Mouse (Mus musculus) testis, adult 2 months (tissue): ENCODE measurements around the gene Abcf3. TPM values are rescaled to one million over a fixed set of nuclear protein-coding genes. Genes with fewer than 3 reads are reported as not detected.

Experiments used
- H3K27ac ChIP-seq: fragments of 200-500 bp; 2 replicates; pipeline ENCODE4 v1.5.1; 2012; ENCODE audit warnings: low read depth, low read length; ENCODE audit not compliant: control insufficient read depth, insufficient read depth
- H3K27me3 ChIP-seq: fragments of 200-500 bp; 2 replicates; pipeline ENCODE4 v1.6.1; 2012; ENCODE audit warnings: mild to moderate bottlenecking, low read length, moderate library complexity; ENCODE audit not compliant: control insufficient read depth, insufficient read depth
- H3K36me3 ChIP-seq: fragments of 200-500 bp; 2 replicates; pipeline ENCODE4 v1.6.1; 2012; ENCODE audit warnings: mild to moderate bottlenecking, low read length; ENCODE audit not compliant: control insufficient read depth, insufficient read depth
- H3K4me1 ChIP-seq: fragments of 200-500 bp; 2 replicates; pipeline ENCODE4 v1.6.1; 2012; ENCODE audit warnings: low read length; ENCODE audit not compliant: control insufficient read depth, insufficient read depth
- H3K4me3 ChIP-seq: fragments of 200-500 bp; 2 replicates; pipeline ENCODE4 v1.5.1; 2012; ENCODE audit warnings: low read depth, mild to moderate bottlenecking, low read length, moderate library complexity, mixed read lengths; ENCODE audit not compliant: control insufficient read depth
- CTCF ChIP-seq: fragments of 200-500 bp; IDR thresholded peaks from 2 replicates; pipeline ENCODE4 v1.5.1; 2012; ENCODE audit warnings: low read depth, mild to moderate bottlenecking, inconsistent platforms, low read length, moderate library complexity; ENCODE audit not compliant: control insufficient read depth, insufficient read depth, insufficient replicate concordance
- POLR2A ChIP-seq: fragments of 200-500 bp; IDR thresholded peaks from 2 replicates; pipeline ENCODE4 v1.6.1; 2012; ENCODE audit warnings: low read depth, mild to moderate bottlenecking, inconsistent platforms, low read length, moderate library complexity; ENCODE audit not compliant: control insufficient read depth
- polyA plus RNA-seq: library from polyadenylated mRNA; depleted of rRNA; stranded (reverse); fragments of >200 nt; gene quantifications from 2 replicates; pipeline ENCODE4 v1.2.3, GENCODE M21; 2012

Abcf3 gene
- polyA plus RNA-seq, 1 experiment, result 83.0 TPM

DNA sequence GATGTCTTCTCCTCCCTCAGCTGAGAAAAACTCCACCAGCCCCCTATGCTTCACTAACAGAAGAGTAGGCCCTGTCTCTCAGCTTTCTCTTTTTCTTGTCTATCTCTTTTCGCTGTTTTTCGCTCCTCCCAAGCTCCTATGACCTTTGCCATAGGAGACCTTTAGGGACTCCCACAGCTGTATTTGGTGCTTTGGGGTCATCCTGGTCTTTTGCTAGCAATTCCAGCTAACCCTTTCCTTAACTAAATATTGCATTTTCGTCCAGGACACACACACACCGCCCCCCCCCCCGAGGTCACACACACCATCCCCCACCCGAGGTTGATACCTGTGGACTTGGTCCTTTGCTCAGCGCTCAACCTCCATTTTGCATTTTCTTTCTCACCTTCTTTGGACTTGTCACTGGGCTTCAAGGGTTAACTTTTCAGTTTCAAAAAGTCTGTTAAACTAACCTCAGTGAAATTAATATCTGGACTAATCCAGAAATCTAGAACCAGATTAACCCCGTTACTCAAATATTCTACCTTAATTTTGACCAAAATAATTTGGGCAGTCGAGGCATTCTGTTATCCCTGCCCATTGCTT lies 12.2 kb upstream of the Abcf3 start:
- no peaks in the 10 kb centered on the region for H3K27me3 ChIP-seq
- peak overlapping the region; percentile 98 for H3K4me3 ChIP-seq
- TF ChIP-seq POLR2A (no peak), CTCF (no peak)
- peak overlapping the region; percentile 96 for H3K27ac ChIP-seq
- no peaks in the 10 kb centered on the region for H3K36me3 ChIP-seq
- peaks cover 3% of the 10 kb centered on the region; the same call in 1 of the 2 replicates for H3K4me1 ChIP-seq

DNA sequence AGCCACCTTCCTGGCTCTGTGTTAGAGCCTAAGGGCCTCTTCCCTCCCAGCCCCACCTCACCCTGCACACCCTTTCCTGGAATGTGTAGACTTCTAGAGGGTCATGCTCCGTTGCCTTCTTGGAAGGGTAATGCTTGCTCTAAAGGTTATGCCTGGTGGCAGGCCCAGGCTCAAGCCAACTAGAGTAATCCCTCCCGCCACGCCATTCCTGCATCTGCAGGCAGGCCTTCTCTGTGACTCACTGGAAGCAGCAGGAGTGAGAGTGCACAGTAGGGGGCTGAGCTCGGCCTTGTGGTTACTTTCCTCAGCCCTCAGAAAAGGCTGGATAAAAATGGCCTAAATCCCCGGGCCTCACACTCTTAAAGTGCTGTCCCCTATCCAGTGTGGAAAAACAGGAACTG lies 11.3 kb upstream of the Abcf3 start:
- H3K27ac ChIP-seq, result no peak overlapping the region
- H3K4me1 ChIP-seq, result peaks cover 3% of the 10 kb centered on the region; the same call in 1 of the 2 replicates
- no peak overlapping the region for H3K4me3 ChIP-seq
- H3K27me3 ChIP-seq, result no peaks in the 10 kb centered on the region
- TF ChIP-seq CTCF (no peak), POLR2A (no peak)
- no peaks in the 10 kb centered on the region for H3K36me3 ChIP-seq

DNA sequence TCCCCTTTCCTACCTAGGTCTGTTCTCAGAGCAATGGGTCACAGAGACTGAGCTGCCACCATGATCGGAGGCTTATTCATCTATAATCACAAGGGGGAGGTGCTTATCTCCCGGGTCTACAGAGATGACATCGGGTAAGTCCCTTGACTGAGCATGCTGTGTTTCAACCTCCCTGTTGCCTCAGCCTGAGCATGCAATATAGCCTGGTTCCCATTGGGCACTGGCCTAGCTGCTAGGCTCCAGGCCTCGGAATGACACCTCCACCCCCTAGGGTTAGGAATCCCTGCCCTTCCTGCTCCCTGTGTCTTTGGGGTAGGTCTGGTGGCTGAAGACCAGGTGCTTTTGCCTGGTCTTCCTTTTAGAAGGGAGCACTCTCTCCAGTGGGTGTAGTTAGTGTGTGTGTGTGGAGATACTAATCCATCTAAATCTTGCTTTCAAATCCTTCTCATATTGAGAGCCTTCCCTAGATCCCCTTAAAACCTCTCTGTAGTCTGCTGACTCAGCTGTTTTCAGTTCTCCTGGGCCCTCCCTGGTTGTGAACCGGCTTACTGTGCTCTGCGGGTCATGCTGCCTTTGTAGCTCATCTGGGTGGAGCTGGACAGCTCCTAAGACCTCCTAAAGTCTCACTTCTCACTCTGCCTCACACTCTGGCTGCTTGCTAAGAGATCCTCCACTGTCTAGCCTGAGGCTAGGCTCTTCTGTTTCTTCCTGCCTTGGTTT lies 10.6 kb upstream of the Abcf3 start:
- Histone ChIP-seq H3K36me3 (no peaks in the 10 kb centered on the region), H3K4me3 (no peak overlapping the region), H3K27me3 (no peaks in the 10 kb centered on the region), H3K27ac (no peak overlapping the region), H3K4me1 (peaks cover 3% of the 10 kb centered on the region; the same call in 1 of the 2 replicates)
- TF ChIP-seq POLR2A (no peak), CTCF (no peak)

- no peak overlapping the region for H3K4me3 ChIP-seq
- H3K36me3 ChIP-seq, result no peaks in the 10 kb centered on the region
- H3K27ac ChIP-seq, result no peak overlapping the region
- TF ChIP-seq POLR2A (no peak), CTCF (no peak)
- H3K4me1 ChIP-seq, result peaks cover 3% of the 10 kb centered on the region; the same call in 1 of the 2 replicates
- no peaks in the 10 kb centered on the region for H3K27me3 ChIP-seq
These were observed 8.7 kb upstream of the Abcf3 start for GRCm38 (mm10) chr16:20539649-20540048.

DNA sequence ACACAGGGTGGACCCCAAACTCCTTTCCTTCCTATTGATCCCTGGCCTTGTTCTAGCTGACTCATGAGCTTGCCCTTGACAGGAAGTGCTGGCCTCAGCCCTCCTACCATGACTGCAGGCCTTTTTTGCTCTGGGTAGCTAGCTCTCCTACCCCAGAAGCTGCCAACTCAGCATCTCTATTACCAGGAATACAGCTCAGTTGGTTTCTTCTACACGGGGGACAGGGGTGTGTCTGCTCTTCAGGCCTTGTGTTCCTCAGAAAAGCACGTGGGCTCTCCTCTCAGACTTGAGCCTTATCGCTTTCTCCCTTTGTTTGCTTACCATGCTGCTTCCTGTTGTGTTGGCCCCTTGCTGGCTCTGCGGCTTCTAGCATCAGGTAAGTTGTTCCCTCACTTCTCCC lies 7.9 kb upstream of the Abcf3 start:
- Histone ChIP-seq H3K4me1 (peaks cover 3% of the 10 kb centered on the region; the same call in 1 of the 2 replicates), H3K27ac (no peak overlapping the region), H3K36me3 (no peaks in the 10 kb centered on the region), H3K4me3 (no peak overlapping the region), H3K27me3 (no peaks in the 10 kb centered on the region)
- no peak for TF ChIP-seq CTCF
- TF ChIP-seq POLR2A, result no peak

DNA sequence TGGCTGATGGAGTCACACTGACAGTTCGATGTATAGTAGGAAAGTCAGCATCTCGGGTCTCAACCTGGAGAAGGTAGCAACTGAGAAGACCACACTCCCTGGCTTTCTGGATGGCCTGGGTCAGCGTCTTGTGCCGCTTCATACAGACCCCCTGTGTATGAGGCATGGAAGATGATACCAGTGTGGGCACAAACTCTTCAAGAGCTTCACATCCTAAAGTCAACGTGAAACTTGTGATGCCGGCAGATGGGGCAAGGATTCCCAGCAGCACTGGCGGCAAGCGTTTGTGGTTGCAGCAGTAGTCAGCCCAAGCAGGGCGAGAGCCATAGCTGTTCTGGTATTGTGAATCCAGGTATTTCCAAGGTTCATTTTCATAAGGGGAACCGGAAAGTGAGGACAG lies 2.7 kb upstream of the Abcf3 start:
- Histone ChIP-seq H3K36me3 (peaks cover 2% of the 10 kb centered on the region; the same call in 1 of the 2 replicates), H3K27me3 (no peaks in the 10 kb centered on the region), H3K4me1 (peaks cover 4% of the 10 kb centered on the region), H3K4me3 (no peak overlapping the region), H3K27ac (no peak overlapping the region)
- no peak for TF ChIP-seq POLR2A
- TF ChIP-seq CTCF, result no peak

DNA sequence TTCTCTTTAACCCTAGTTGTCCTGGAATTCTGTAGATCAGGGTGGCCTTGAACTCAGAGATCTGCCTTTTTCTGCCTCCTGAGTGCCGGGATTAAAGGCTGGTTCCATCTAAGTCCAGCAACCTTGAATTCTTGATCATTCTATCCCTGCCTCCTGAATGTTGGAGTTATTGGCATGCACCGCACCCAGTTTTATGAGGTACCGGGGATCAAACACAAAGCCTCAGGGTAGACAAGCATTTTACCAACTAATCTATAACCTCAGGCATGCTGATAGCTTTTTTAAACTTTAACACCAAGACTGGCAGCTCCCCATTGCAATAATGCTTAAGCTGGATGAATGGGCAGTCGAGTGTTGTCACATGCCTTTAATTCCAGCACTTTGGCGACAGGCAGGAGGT lies 954 bp upstream of the Abcf3 start:
- Histone ChIP-seq H3K27ac (peak overlapping the region; percentile 95; the same call in 1 of the 2 replicates), H3K4me3 (peak overlapping the region; percentile 99), H3K27me3 (no peaks in the 10 kb centered on the region), H3K36me3 (peaks cover 2% of the 10 kb centered on the region; the same call in 1 of the 2 replicates), H3K4me1 (peaks cover 4% of the 10 kb centered on the region)
- no peak for TF ChIP-seq CTCF
- no peak for TF ChIP-seq POLR2A

GRCm38 (mm10) chr16:20549161-20549560 lies 784 bp downstream of the Abcf3 start:
- Histone ChIP-seq H3K27me3 (no peaks in the 10 kb centered on the region), H3K27ac (peak overlapping the region; percentile 93), H3K36me3 (peaks cover 4% of the 10 kb centered on the region), H3K4me3 (peak overlapping the region; percentile 99), H3K4me1 (peaks cover 4% of the 10 kb centered on the region)
- TF ChIP-seq POLR2A, result no peak
- no peak for TF ChIP-seq CTCF
